In genomic region chr11:61002736-61003135, GRCm38 (mm10) we compare ENCODE assay signal across 13 mouse cellular contexts.
"Had no signal": no experiment of that assay in that cellular context is flagged by ENCODE, and none has a peak within 500 bp of the region (broad histone marks: within the 10 kb centered on the region; RNA-seq: fewer than 3 reads in every experiment).

No protein-coding gene starts in this region.

- H3K4me1 ChIP-seq: liver, embryonic 12.5 days had no signal

- H3K9ac ChIP-seq: kidney, embryonic 15.5 days; limb, embryonic 15.5 days; liver, embryonic 12.5 days; neural tube, embryonic 13.5 days had no signal

- H3K4me3 ChIP-seq: kidney, embryonic 15.5 days; limb, embryonic 15.5 days; liver, embryonic 12.5 days; neural tube, embryonic 13.5 days had no signal

- H3K9me3 ChIP-seq: kidney, embryonic 15.5 days; limb, embryonic 15.5 days; liver, embryonic 12.5 days; neural tube, embryonic 13.5 days had no signal

- H3K27me3 ChIP-seq: kidney, embryonic 15.5 days; limb, embryonic 15.5 days; neural tube, embryonic 13.5 days had no signal

- H3K36me3 ChIP-seq: kidney, embryonic 15.5 days; limb, embryonic 15.5 days; liver, embryonic 12.5 days; neural tube, embryonic 13.5 days had no signal

- H3K4me2 ChIP-seq: kidney, embryonic 15.5 days; limb, embryonic 15.5 days; liver, embryonic 12.5 days; neural tube, embryonic 13.5 days had no signal

- DNase-seq: kidney, adult 2 months; kidney, postnatal 14 days; layer of hippocampus, postnatal 36 days; right cerebral cortex, adult 18-20 months; spleen, adult 18-20 months; thymus, adult 18-20 months; thymus, postnatal 14 days had no signal

- H3K27ac ChIP-seq: kidney, embryonic 15.5 days; limb, embryonic 15.5 days; liver, embryonic 12.5 days; neural tube, embryonic 13.5 days had no signal

- ATAC-seq: intestine, embryonic 16.5 days; liver, embryonic 12.5 days; midbrain, embryonic 16.5 days had no signal
